ENCODE assay signal across 9 mouse cellular contexts in genomic region chr4:144999903-145000382, GRCm38 (mm10).
DNase-seq lines count a peak whose midpoint lies in the region; ATAC-seq and TF ChIP-seq lines count a peak whose summit lies in the region.
"Had no signal": no experiment of that assay in that cellular context is flagged by ENCODE, and none has a peak within 500 bp of the region (broad histone marks: within the 10 kb centered on the region; RNA-seq: fewer than 3 reads in every experiment).

No protein-coding gene starts in this region.

- TF ChIP-seq CTCF in kidney, postnatal 0 days (IDR thresholded peaks at IDR 0.05; ENCODE audit: low read depth) = no peak
- no peak for TF ChIP-seq CTCF in small intestine, adult 2 months (IDR thresholded peaks at IDR 0.05; ENCODE audit: extremely low read depth, insufficient read length, insufficient replicate concordance, low read depth, low read length)

- H3K4me3 ChIP-seq in embryonic facial prominence, embryonic 10.5 days = no peak overlapping the region; the same call in 1 of the 2 replicates
- H3K4me3 ChIP-seq in heart, embryonic 12.5 days = no peak overlapping the region
- no peak overlapping the region for H3K4me3 ChIP-seq in kidney, postnatal 0 days (replicated peaks; ENCODE audit: low read depth, low read length)
- no peak overlapping the region for H3K4me3 ChIP-seq in small intestine, adult 2 months (ENCODE audit: low read depth, low read length)

- no peaks in the 10 kb centered on the region for H3K27me3 ChIP-seq in embryonic facial prominence, embryonic 10.5 days (replicated peaks; ENCODE audit: low read depth, poor library complexity, severe bottlenecking)
- no peaks in the 10 kb centered on the region for H3K27me3 ChIP-seq in heart, embryonic 12.5 days (replicated peaks)
- H3K27me3 ChIP-seq in kidney, postnatal 0 days (ENCODE audit: insufficient read depth, low read length) = no peaks in the 10 kb centered on the region
- no peaks in the 10 kb centered on the region for H3K27me3 ChIP-seq in small intestine, adult 2 months (ENCODE audit: control insufficient read depth, insufficient read depth, low read length)
- H3K27me3 ChIP-seq: CH12.LX had no signal

- no peak for TF ChIP-seq POLR2A in small intestine, adult 2 months (IDR thresholded peaks at IDR 0.05; ENCODE audit: low read depth, low read length)

- peak overlapping the region; percentile 2; the same call in 1 of the 2 replicates for H3K4me2 ChIP-seq in heart, embryonic 12.5 days
- H3K4me2 ChIP-seq in kidney, postnatal 0 days (ENCODE audit: low read length) = no peak overlapping the region

- 56% methylated on average over 20 of the region's 20 CpGs for WGBS in embryonic facial prominence, embryonic 10.5 days
- 45% methylated on average over 20 of the region's 20 CpGs for WGBS in heart, embryonic 12.5 days
- 4% methylated on average over 20 of the region's 20 CpGs for WGBS in kidney, postnatal 0 days
- 10% methylated on average over 20 of the region's 20 CpGs for WGBS in small intestine, adult 2 months

- H3K4me1 ChIP-seq in embryonic facial prominence, embryonic 10.5 days = peaks cover 50% of the 10 kb centered on the region
- H3K4me1 ChIP-seq in heart, embryonic 12.5 days (replicated peaks) = peaks cover 63% of the 10 kb centered on the region
- H3K4me1 ChIP-seq in kidney, postnatal 0 days (replicated peaks; ENCODE audit: insufficient read depth, low read length) = peaks cover 35% of the 10 kb centered on the region
- H3K4me1 ChIP-seq in small intestine, adult 2 months (ENCODE audit: control insufficient read depth, insufficient read depth, insufficient read length, low read length) = peaks cover 33% of the 10 kb centered on the region

- 0 out of 2 replicates have a peak, but pooled peaks cover 1% of the 10 kb centered on the region for H3K36me3 ChIP-seq in embryonic facial prominence, embryonic 10.5 days (replicated peaks)
- H3K36me3 ChIP-seq in heart, embryonic 12.5 days = peaks cover 5% of the 10 kb centered on the region; the same call in 1 of the 2 replicates
- H3K36me3 ChIP-seq in kidney, postnatal 0 days (ENCODE audit: insufficient read depth, low read length) = 0 out of 2 replicates have a peak, but pooled peaks cover 2% of the 10 kb centered on the region
- H3K36me3 ChIP-seq in small intestine, adult 2 months (ENCODE audit: control insufficient read depth, insufficient read depth, low read length) = 0 out of 2 replicates have a peak, but pooled peaks cover 1% of the 10 kb centered on the region

- peak; percentile 84 for ATAC-seq in heart, embryonic 12.5 days (ENCODE audit: insufficient number of reproducible peaks, low FRiP score)
- peak; percentile 93 for ATAC-seq in kidney, postnatal 0 days (replicated peaks; ENCODE audit: low FRiP score, low read depth)

- H3K9me3 ChIP-seq in embryonic facial prominence, embryonic 10.5 days = no peaks in the 10 kb centered on the region
- H3K9me3 ChIP-seq in heart, embryonic 12.5 days (replicated peaks) = no peaks in the 10 kb centered on the region
- H3K9me3 ChIP-seq in kidney, postnatal 0 days (replicated peaks; ENCODE audit: low read length) = no peaks in the 10 kb centered on the region

- H3K27ac ChIP-seq in embryonic facial prominence, embryonic 10.5 days (replicated peaks) = peak overlapping the region; percentile 76
- H3K27ac ChIP-seq in heart, embryonic 12.5 days (ENCODE audit: poor library complexity, severe bottlenecking) = peak overlapping the region; percentile 87
- peak overlapping the region; percentile 96 for H3K27ac ChIP-seq in kidney, postnatal 0 days
- peak overlapping the region; percentile 87 for H3K27ac ChIP-seq in small intestine, adult 2 months (ENCODE audit: insufficient read depth, low read depth, low read length)

- DNase-seq in heart, adult 11 months = peak; percentile 97
- DNase-seq in heart, postnatal 25 days (ENCODE audit: low spot score) = no peak
- DNase-seq in embryonic facial prominence, embryonic 10.5 days (ENCODE audit: low spot score) = peak; percentile 66
- peak; percentile 97 for DNase-seq in kidney, postnatal 0 days (ENCODE audit: low spot score)
- DNase-seq in lung, postnatal 4 days = peak; percentile 81 to 89
- DNase-seq in layer of hippocampus, adult 9-10 months (ENCODE audit: low spot score) = no peak

- H3K9ac ChIP-seq in heart, embryonic 12.5 days = no peak overlapping the region
- peak overlapping the region; percentile 28; the same call in 1 of the 2 replicates for H3K9ac ChIP-seq in kidney, postnatal 0 days (ENCODE audit: low read depth, low read length)

- intact Hi-C loops in heart, postnatal 25 days (cut with DNase I) = loop anchor here (5.0 kb wide), 1 partner anchor 108 kb away; the partner anchor contains the start of gene Dhrs3

Comparison
In these comparisons a context has a peak if more than half of its experiments do, and no peak if none do; other contexts are left out.
1. DNase-seq: peak in heart, adult 11 months (single experiment), embryonic facial prominence, embryonic 10.5 days (single experiment), kidney, postnatal 0 days (single experiment) and lung, postnatal 4 days (2 of 2); none in heart, postnatal 25 days (single experiment) and layer of hippocampus, adult 9-10 months (single experiment).
2. Peak in every context shown above with its lines, with median percentiles within 50 percentile points of each other: H3K27ac ChIP-seq.